Mouse (Mus musculus) fat pad, adult 2 months (tissue): Measurements from ENCODE around the gene Tas1r2.

Experiments
- DNase-seq: peaks from one replicate; pipeline ENCODE4 v3.0.0-alpha.2; 2011; ENCODE audit warnings: low read depth, low spot score; ENCODE audit errors: extremely low read depth

The Tas1r2 gene

GRCm38 (mm10) chr4:139705986-139706385, 52.6 kb downstream of the Tas1r2 start:
- no peak for DNase-seq

GRCm38 (mm10) chr4:139710467-139711334, 57.4 kb downstream of the Tas1r2 start:
- DNase-seq, result no peak

- no peak for DNase-seq
These were observed 62.0 kb downstream of the Tas1r2 start for GRCm38 (mm10) chr4:139715241-139715932.

- no peak for DNase-seq
These were observed 63.3 kb downstream of the Tas1r2 start for GRCm38 (mm10) chr4:139716477-139717169.

GRCm38 (mm10) chr4:139718978-139719377, 65.6 kb downstream of the Tas1r2 start:
- no peak for DNase-seq
